Mouse (Mus musculus) spleen, postnatal 14 days (tissue): ENCODE data around the gene Ccdc113.
"Not testable (repeated sequence)": the region's sequence is repeated elsewhere in the genome, so short reads cannot be mapped to it uniquely, and the experiment has no call there.

Experiments
- DNase-seq, 2 experiments: peaks; one replicate each; pipeline ENCODE4 v3.0.0; 2021 to 2022; ENCODE audit warnings: low spot score in 2 of 2

Gene Ccdc113

GRCm38 (mm10) chr8:95602168-95602567, 68.3 kb downstream of the Ccdc113 start:
- DNase-seq: no peak

- not testable (repeated sequence) for DNase-seq
These were observed 72.6 kb downstream of the Ccdc113 start for GRCm38 (mm10) chr8:95606509-95606908.

GRCm38 (mm10) chr8:95607210-95607609, 73.3 kb downstream of the Ccdc113 start:
- DNase-seq: no peak
